Mouse (Mus musculus) cerebellum, postnatal 10 days (tissue): ENCODE measurements at regions not wholly inside any gene's neighbourhood (a gene's known extent, or its start where the extent isn't known, plus 50 kb on each side); places are given as distances from the start of the nearest gene placed in this dataset.

Experiments used
- DNase-seq, 2 experiments: peaks; one replicate each; pipeline ENCODE4 v3.0.0; 2021; ENCODE audit warnings: mixed read lengths in 2 of 2

DNA sequence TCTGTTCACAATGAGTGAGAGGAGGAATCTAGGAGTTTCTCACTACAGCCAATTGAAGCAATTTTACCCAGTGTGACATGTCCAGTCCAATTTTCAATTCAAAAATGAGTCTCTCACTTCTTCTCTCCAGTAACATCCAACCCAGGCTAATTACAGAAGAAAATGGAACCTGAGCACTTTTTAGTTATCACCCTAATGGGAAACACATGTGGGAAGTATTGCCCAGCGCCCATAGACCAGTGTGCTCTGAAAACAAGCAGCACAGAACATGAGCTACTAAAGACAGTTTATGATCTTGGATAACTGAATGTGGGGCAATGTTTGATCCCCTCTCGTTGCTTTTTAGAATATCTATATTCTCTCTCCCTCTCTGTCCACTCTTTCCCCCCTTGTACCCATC is 70.5 kb upstream of the Efemp1 start:
- no peak for DNase-seq

DNA sequence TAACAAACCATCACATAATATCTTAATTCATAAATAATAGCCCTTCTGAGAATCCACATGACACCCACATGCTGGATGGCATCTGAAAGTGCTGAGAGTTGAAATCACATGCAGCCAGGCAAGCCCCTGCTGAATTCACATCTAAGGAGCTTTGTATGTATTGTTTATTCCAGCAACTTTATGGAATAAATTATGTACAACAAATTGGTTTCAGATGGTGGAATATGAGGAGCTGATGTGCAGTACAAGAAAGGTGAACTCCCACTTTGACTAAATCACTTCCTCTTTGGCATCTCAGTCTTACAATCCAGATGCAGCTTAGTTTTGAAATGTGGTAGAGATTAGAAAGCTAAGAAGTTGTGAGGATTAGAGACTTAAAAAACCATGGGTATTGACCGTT is 82.2 kb upstream of the Efemp1 start:
- DNase-seq = no peak

DNA sequence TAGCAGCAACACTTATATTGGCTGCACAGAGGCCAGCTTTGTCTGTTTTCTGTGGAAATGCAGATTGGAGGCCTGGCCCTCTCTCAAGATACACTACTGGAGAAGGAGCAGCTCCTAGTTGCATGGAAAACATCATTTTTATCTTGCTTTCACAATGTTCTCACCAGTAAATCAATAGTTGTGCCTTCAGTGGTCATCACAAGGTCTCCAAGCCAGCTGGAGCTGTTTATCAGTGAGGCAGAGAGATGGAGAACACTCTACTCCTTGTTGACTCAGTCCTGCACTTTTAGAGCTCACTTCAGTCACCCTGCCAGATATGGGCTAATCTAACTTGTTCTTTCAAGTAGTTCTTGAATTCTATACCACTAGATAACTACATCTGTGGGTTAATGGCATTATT is 92.3 kb upstream of the Efemp1 start:
- no peak for DNase-seq

DNA sequence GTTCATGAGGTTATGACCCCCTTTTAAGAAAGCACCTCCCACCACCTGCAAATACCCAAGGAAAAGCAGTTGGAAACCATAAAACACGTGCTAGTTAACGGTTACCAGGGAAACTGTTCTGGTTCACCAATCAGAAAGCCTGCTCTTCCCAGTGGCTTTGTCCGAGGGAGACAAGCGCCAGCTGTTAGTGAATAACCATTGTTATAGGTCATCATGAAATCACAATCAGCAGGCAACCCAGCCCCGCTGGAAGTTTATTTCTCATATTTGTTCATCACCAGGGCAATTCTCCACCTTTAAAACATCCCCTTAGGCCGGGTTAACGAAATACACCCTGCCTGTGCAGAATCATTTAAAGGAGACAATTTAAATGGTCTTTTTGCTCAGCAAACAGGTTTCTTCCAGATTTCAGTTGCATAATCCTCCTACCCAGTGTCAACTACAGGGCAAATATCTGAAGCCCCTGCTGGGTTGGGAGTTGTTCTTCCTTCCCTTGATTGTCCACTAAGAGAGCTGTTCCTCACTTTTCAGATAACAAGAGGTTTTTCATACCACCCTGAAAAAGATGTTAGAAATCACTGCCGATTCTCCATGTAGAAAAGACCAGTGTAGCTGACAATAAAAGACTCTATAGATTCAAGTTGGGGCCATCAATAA is 117.9 kb upstream of the Efemp1 start:
- DNase-seq = peak; percentile 54 to 60

DNA sequence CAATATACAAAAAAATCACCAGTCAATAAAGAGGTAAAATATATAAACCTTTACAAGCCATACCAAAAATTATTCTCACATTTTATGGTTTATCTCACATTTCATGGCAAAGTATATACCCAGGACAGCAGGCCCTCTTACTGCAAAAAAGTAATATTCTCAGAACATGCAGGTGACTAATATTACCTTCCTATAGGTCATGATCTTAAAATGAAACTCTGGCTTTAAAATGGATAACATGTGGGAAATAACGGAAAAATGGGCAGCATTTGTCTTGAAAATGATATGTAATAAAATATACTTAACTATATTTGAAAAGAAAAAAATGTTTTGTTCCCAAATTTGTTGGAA is 118.4 kb upstream of the Efemp1 start:
- no peak for DNase-seq

DNA sequence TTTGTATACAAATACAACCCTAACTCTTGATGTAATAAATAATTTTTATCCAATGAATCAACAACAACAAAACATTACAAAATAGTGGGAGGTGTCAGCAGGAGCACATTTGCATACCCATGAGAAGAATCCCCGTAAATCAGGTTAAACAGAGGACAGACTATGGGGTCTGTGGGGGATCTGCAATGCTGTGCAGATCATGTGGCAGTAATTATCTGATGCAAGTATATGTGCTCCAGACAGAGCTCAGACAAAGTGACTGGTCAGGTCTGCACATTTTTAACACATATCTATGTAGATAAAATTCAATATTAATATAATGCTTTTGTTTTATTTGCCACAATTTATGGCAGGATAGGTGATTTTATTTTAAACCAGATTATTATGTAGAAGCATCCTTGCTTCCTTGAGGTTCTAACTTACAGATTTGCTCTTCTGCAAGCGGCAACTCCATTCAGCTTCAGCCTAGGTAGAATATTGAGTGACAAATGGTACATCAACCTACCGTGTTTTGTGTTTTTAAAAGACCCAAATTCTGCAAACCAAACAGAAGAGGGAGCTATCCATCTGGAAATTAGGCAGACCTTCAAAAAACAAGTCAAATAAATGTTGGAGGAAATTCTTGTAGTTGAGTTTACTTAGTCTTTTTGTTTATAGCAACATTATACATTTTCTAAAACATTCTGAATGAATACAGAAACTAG is 119.0 kb upstream of the Efemp1 start:
- peak in 1 of 2 experiments; percentile 28 for DNase-seq

DNA sequence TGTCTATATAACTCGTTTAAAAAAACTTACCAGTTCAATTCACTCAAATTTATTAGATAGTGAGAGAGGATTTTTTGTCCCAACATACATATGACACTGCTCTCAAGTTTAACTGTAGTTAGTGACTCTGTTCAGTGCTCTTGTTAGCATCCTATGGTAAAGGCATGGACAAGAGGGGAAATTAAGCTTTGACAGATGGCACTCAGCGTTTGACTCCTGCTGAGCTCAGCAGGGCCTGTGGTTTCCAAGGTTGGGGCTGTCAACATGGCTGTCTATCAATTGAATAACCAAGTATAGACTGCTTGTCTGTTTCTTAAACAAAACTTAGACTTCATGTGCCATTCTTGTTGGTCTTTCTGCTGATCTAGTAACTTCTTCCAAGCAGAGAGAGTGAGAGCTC is 122.9 kb upstream of the Efemp1 start:
- DNase-seq = peak; percentile 79 to 88

DNA sequence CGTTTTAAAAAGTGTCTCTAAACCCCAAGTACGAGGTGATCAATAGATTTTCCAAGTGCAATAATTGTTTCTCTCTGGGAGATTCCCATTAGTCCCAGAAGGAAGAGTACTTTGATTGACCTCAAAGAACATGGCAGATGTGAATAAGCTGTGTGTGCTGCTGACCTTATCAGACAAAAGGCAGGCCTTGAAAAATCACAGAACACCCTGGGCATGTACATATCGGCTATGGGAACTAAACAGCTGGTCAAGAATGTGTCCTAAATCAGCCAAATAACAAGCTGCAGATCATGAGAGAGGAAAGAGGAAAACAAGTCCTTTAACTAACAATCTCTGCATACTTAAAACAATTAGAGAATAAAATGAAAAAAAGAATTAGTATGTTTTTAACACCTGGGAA is 125.4 kb upstream of the Ccdc85a start:
- DNase-seq = no peak

DNA sequence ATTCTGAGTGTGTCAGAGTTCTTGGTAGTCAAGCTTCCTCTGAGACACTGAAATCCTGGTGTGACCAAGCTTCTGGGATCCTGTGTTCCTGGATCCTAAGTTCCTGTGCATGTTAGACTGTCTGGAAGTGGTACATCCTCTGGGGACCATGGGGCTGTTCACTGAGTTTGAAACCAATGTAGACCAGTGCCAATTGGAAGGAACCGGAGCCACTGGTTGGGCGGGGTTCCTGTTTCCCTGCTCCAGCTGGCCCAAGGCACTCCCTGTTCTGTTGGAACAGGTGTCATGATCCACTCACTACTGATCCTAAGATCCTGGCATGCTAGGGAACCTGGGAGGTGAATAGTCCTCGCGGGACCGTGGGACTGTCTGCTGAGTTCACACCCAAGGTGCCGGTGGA is 124.3 kb upstream of the Ccdc85a start:
- DNase-seq = no peak

DNA sequence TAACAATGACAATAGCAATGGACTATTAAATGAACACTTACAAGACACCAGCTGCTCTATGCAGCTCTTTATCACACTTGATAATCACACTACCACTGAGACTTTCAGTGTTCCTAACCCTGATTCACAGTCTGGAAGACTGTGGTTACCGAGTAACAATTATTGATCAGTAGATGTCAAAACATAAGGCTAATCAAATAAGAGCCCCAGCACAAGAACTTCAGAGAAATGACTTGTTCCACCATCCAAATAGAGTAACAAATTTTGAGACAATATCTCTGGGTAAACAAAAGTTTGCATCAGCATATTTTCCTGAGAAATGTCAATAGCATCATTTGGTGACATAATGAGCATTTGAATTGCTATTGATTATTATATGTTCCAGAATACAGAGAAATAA is 118.3 kb upstream of the Ccdc85a start:
- DNase-seq = no peak

DNA sequence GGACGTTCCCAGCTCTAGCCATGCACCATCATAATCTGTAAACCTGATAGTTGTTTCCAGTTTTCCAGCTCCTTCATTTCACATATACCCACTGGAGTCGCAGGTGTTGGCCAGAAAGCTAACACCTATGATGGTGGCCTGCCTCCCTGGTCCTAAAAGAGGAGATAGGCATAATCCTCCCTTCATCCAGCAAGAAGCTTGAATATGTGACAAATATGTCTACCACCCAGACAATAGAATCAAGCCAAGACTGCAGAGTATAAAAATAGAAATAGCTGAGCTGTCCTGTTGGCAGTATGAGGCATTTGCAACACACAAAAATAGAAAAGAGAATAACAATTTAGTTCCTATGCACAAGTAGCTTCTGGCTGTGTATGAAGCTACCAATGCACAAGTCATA is 117.3 kb upstream of the Ccdc85a start:
- no peak for DNase-seq

DNA sequence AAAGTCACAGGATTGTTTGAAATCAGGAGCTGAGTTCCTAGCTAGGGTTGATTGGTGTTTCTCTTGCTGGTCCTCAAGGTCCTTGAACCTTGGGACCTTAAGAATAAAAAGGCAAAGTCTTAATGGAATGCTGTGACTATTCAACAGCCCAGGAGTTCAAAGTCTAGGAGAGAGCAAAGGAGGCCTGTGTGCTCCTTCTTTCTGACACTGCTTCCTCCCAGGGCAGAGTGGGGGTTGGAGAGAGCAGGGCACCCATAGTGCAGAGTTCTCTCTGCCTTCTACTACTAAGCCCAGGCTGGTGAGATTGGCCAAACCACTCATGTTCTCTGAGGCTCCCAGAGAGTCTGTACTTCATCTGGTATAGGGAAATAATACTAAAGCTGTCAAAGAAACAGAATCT is 115.6 kb upstream of the Ccdc85a start:
- no peak for DNase-seq

DNA sequence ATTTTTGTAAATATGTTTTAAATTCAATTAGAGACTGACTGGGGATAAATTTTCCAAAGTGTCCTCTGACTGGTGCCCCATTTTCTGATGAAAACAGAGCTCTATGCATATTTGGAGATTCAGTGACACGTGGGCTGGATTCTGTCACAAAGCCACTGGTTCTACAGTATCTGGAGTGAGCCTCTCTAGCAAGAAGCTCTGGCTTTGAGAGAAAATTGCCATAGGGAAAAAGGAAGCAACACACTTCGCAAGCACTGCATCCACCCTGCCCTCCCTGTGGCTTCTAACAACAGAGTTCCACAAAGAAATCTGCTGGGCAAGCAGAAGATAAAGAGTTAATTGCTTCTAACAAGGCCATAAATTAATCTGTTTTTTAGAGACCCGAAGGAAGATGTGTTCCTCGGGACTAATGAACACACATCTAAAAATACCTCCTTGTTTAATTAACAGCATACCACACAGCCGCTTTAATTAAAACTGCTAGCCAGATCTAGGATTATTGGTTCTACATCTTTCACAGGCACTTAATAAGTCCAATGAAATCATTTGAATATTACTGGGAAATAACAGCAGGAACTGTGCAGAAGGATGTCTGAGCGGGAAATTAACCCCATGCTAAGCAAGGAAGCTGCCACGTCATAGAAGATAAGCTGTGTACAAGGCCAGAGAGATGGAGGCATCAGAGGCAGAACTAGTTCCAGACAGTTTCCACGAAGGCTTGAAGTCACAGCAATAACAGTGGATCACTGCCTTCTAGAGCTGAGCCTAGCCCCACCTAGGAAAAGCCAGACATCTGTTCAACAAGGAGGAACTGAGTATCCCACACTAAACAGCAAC is 113.7 kb upstream of the Ccdc85a start:
- peak in 1 of 2 experiments; percentile 6 for DNase-seq

DNA sequence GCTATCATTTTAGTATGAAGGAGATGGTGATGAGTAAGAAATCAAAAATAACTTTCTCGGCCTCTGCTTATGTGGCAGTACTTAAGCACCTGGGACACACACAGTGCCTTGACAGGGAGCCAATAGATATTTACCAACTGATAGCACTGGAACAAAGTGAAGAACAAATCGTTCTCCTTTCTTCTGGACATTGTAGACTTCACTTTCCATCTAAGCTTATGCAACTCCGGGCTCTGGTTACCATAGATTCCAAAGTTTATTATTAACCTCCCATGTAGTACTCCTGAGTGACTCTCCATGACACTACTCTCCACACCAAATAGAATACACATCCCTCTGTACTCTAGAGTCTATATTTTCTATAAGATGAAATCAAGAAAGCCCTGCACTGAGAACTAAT is 110.9 kb upstream of the Ccdc85a start:
- no peak for DNase-seq

DNA sequence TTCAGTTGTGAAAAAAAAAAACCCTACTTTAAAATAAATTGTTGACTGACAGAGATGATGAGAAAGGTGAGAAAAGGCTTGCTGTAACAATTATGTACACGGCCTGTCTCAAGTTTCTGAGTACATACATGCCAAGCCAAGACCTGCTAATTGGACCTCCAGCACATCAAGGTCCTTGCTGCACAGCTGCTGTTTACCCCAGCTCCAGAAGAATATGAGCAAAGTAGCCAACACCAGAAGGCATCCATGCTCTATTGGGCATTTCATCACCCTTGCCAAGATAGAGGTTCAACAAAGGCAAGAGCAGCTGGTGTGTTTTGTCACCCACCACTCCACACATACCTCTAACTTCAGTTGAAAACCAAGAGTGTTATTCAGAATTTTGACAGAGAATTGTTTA is 109.2 kb upstream of the Ccdc85a start:
- DNase-seq = peak; percentile 62 to 67

DNA sequence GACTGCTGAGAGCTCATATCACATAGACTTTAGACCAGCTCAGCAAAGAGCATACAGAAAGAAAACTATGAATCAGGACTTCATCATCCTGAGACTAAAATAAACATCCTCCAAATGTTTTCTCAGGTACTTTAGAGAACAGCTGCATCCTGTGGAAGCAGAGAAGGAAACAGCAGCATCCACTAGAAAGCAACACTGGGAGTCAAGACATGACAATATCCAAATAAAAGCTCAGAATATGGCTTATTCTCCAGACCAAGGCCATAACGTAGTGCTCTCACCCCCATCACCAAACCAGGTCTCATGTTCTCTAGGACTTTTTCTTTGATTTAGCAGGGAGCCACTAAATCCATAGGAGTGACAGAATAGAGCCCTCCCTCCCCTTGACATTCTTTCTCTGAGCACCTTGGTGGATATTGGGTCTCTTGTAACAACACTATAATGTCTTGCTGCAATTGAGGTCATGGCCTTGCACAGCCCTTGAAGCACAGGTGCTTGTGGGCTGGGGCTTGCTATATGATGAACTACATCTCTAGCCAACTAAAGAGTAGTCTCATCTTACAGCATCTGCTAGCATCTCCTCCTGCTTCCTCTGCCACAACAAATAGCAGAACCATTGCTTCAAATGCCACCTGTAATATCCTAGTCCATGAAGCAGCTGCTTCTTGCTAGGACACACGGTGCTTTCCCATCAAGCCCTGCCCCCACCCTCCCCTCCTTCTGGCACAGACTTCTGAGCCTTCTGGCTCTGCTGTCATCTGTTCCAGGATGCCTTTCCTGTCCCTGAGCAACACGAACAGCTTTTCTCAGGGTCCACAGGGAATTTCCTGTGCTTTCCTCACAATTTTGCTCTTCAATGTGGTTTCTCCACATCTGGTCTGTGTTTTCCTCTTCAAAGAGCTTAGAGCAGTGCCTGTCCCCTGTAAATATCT is 108.4 kb upstream of the Ccdc85a start:
- peak; percentile 87 to 89 for DNase-seq

DNA sequence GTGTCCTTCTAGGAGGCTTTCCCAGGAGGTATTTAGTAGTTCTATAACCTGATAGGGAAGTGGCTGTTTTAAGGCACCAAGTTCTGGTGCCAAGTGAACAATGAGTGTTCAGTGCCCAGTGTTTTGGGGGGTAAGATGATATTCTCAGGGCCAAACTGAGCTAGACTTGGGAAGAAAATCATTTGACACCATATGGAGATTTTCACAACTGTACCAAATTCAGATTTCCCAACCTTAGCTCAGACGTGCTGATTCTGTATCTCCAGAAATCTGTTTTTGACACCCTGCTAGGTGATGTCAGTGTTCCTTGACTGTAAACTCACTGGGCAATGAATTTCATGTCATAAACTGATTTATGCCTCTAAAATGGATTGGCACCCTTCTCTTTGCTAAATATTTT is 104.3 kb upstream of the Ccdc85a start:
- no peak for DNase-seq

DNA sequence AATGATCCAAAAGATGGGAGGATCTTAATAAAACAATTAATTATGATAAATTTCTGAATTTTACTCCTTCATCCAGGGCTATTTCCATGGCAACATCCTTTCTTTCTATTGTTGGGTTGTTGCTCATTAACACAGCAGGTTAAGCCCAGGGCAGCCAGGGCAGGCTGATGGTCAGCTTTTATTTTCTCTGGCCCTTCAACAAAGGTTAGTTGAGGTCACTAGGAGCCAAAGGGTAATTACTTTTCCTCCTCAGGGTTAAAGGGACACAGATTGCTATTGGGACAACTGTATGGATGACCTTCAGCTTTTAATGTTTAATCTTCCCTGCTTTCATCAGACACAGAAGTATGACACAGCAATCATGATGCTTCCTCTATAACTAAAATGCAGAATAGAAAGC is 101.3 kb upstream of the Ccdc85a start:
- no peak for DNase-seq

DNA sequence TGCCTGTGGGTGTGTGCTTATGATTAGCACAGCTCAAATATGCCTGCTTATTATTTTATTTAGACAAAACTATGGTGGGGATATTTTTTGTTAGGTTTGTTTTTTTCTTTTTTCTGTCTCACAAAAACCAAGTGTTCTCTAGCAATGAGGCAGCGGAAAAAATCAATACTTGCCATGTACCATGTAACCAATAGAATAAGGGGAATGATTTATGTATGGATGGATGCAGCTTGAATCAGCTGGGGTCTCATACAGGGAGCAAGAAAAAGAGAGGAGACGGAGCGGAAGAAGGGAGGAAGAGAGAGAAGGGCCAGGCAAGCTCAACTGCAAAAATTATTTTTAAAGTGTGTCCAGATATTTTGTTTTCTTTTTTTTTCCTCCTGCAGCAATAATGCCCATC is 97.2 kb upstream of the Ccdc85a start:
- DNase-seq = no peak

DNA sequence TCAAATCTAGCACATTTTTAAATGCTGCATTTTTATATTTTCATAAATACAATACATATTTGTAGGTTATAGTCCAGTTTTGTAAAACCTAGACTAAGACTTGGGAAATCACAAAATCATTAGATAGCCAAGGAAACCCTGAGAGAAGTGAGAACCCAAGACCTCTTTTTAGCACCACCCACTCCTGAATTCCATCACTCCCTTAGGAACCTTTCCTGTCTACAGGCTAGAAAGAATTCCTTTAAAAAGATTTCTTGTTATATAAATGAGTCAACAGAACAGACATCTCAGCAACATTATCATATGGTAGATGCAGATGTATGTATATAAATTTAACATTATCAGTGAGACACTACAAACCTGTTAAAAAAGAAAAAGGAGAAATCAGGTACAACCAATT is 86.6 kb upstream of the Ccdc85a start:
- DNase-seq = no peak

DNA sequence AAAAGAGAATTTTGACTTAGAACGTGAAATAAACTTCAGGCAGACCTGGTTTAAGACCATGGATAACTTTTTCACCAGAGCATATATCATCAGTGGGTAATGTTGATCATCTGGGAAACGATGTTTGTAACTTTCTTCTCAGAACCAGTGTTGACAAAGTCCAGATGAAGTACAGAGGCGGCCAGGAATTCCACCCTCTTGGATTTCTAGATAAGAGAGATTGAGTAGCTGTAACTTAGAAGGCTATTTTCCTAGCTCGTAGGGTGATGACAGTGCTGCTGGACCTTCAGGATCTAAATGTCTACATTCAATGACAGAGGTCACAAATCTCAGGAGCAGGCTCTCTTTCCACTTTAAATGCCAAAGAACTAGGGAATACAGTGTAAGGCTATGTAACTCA is 85.2 kb upstream of the Ccdc85a start:
- DNase-seq = no peak

DNA sequence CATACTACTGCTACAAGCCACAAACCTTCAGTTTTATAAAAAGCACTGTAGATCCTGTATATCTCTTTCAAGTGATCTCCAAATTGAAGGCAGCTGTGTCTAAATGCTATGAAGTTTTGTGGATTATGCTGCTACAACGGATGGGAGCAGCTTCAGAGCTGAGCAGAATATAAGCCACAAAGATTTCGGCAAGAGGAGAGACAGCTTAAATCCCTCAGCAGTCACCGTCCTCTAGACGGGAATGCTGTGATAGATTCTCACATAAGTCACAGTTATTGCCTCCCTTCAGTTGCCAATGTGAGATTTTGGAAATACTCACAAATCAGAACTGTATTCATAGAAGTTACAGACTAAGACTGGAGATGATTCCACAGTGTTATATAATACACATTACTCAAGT is 76.3 kb upstream of the Ccdc85a start:
- no peak for DNase-seq
